Mouse (Mus musculus) forebrain, embryonic 14.5 days (tissue): ENCODE measurements around the gene Elf4. TPM values are rescaled to one million over a fixed set of nuclear protein-coding genes. Genes with fewer than 3 reads are reported as not detected.

Experiments used
- ATAC-seq: fragments of 200-750 bp; cut with Nextera tagmentation; 2 replicates; pipeline ENCODE4 v1.8.0; 2017; ENCODE audit warnings: mild to moderate bottlenecking, moderate library complexity
- DNase-seq: peaks from one replicate; pipeline ENCODE4 v3.0.0-alpha.2; 2015; ENCODE audit warnings: low spot score
- H3K27ac ChIP-seq: fragments of 300-500 bp; sonication (generic); 2 replicates; pipeline ENCODE4 v1.5.1; 2014; ENCODE audit warnings: low read depth, mild to moderate bottlenecking, control low read depth, low read length, moderate library complexity
- H3K27me3 ChIP-seq: fragments of 300-500 bp; sonication (generic); replicated peaks from 2 replicates; pipeline ENCODE4 v1.6.1; 2014; ENCODE audit warnings: low read length, control low read depth, mixed read lengths; ENCODE audit not compliant: control insufficient read depth, insufficient read depth
- H3K36me3 ChIP-seq: fragments of 300-500 bp; sonication (generic); 2 replicates; pipeline ENCODE4 v1.6.1; 2014; ENCODE audit warnings: low read length, control low read depth; ENCODE audit not compliant: control insufficient read depth, insufficient read depth
- H3K4me1 ChIP-seq: fragments of 300-500 bp; sonication (generic); 2 replicates; pipeline ENCODE4 v1.6.1; 2014; ENCODE audit warnings: antibody characterized with exemption, low read length, control low read depth; ENCODE audit not compliant: control insufficient read depth, insufficient read depth
- H3K4me2 ChIP-seq: fragments of 300-500 bp; sonication (generic); 2 replicates; pipeline ENCODE4 v1.6.1; 2014; ENCODE audit warnings: mild to moderate bottlenecking, control low read depth, low read length
- H3K4me3 ChIP-seq: fragments of 300-500 bp; sonication (generic); 2 replicates; pipeline ENCODE4 v1.5.1; 2014; ENCODE audit warnings: low read depth, low read length, control low read depth
- H3K9ac ChIP-seq: fragments of 300-500 bp; sonication (generic); 2 replicates; pipeline ENCODE4 v1.6.1; 2014; ENCODE audit warnings: mild to moderate bottlenecking, low read length, control low read depth, moderate library complexity
- H3K9me3 ChIP-seq: fragments of 300-500 bp; sonication (generic); replicated peaks from 2 replicates; pipeline ENCODE4 v1.6.1; 2016; ENCODE audit warnings: low read length, control low read depth, mixed read lengths; ENCODE audit not compliant: control insufficient read depth
- WGBS: fragments of 180-500 bp; shearing (Covaris S2); extraction: QIAGEN DNeasy Blood & Tissue Kit; methylation state at CpG from one replicate; pipeline ENCODE4 v1.1.7; 2014; 5-methylcytosine and 5-hydroxymethylcytosine counted together
- polyA plus RNA-seq: library from polyadenylated mRNA; unstranded; fragments of >200 nt; fragmentation: Nextera tagmentation; extraction: Ambion mirVana; gene quantifications from 2 replicates; pipeline ENCODE4 v1.2.1, GENCODE M21; 2014

Gene Elf4
- 0.57 and 0.69 TPM in 2 replicates for polyA plus RNA-seq

DNA sequence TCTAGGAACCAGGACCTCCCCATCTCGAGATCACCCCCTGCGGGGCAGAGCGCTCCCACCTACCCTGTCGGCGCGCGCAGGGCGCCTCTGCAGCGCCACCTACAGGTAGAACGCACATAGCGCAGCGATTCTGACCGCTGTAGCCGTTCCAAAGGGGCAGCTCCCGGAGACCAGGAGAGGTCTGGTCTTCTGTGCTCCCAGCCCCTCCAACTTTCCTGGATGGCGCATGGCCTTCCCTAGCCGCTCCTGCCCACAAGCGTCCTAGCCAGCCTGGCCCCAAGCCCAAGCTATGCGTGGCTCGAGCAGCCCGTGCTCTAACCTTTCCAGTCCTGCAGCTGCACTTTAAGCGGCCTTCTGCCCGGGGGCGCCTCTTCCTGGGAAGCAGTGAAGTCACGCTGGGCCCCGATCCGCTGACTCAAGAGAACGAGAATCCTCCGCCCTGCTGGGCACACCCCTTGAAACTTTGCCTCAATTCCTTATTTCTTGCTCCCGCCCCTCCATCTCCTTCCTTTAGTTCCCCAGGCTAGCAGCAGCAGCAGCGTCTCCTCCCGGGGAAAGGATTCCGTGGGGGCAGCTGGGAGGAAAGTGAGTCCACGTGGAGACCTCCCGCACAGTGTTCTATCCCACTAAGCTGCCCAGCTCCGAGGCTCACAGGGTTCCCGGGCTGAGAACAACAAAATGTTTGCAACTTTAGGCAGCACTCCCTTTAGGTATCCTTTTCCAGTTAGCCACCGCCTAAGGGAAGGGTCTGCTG, at the start of gene Elf4:
TSS of gene Elf4 (minus strand) at position 379 of the 754 bp plus-strand sequence.
- H3K9me3 ChIP-seq = no peaks in the 10 kb centered on the region
- peak within 1 kb of the TSS; percentile 46 for H3K9ac ChIP-seq
- no peaks in the 10 kb centered on the region for H3K4me1 ChIP-seq
- WGBS = 30% methylated on average over 36 of the region's 38 CpGs
- no peaks in the 10 kb centered on the region for H3K27me3 ChIP-seq
- H3K27ac ChIP-seq = no peak within 1 kb of the TSS
- no peaks in the 10 kb centered on the region for H3K36me3 ChIP-seq
- DNase-seq (peak; percentile 61), ATAC-seq (peak; percentile 88)
- H3K4me3 ChIP-seq = peak within 1 kb of the TSS; percentile 25
- peak within 1 kb of the TSS; percentile 57 for H3K4me2 ChIP-seq

DNA sequence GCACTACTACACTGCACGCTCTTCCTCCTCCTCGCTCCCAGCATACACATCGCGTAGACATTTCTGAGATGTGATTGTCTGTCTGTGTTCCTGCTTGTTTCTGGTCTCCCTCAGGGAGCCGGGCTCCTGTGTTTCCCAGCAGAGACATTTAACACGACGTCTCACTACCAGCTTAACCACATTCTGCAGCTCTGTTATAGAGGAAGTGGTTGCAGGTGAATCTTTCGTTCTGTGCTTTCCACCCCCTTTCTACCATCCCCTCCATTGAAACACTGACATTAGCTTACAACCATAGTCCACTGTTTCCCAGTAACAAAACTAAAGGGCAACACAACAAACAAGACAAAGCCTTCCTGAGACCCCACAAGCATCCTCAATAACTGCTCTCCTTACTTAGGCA, 30.8 kb upstream of the Elf4 start:
- Histone ChIP-seq H3K4me1 (no peaks in the 10 kb centered on the region), H3K27me3 (no peaks in the 10 kb centered on the region), H3K36me3 (peaks cover 22% of the 10 kb centered on the region; the same call in 1 of the 2 replicates), H3K9ac (no peak overlapping the region), H3K4me3 (no peak overlapping the region), H3K4me2 (no peak overlapping the region), H3K9me3 (no peaks in the 10 kb centered on the region), H3K27ac (no peak overlapping the region)
- DNase-seq = no peak
- 95% methylated on average over 8 of the region's 8 CpGs for WGBS
- ATAC-seq = no peak

- H3K27me3 ChIP-seq = no peaks in the 10 kb centered on the region
- no peak overlapping the region for H3K4me3 ChIP-seq
- no peak overlapping the region for H3K27ac ChIP-seq
- H3K4me1 ChIP-seq = no peaks in the 10 kb centered on the region
- no peak overlapping the region for H3K4me2 ChIP-seq
- no peak for DNase-seq
- H3K36me3 ChIP-seq = peaks cover 54% of the 10 kb centered on the region
- no peak for ATAC-seq
- 91% methylated on average over 7 of the region's 7 CpGs for WGBS
- H3K9ac ChIP-seq = no peak overlapping the region
- no peaks in the 10 kb centered on the region for H3K9me3 ChIP-seq
Measured at GRCm38 (mm10) chrX:48481687-48482086, 18.8 kb upstream of the Elf4 start.

- Histone ChIP-seq H3K27ac (no peak overlapping the region), H3K9ac (no peak overlapping the region), H3K4me2 (no peak overlapping the region), H3K9me3 (no peaks in the 10 kb centered on the region), H3K4me1 (no peaks in the 10 kb centered on the region), H3K4me3 (no peak overlapping the region), H3K36me3 (peaks cover 57% of the 10 kb centered on the region), H3K27me3 (no peaks in the 10 kb centered on the region)
- no peak for DNase-seq
- 59% methylated on average over 4 of the region's 4 CpGs for WGBS
- no peak for ATAC-seq
Measured at GRCm38 (mm10) chrX:48481095-48481494, 18.2 kb upstream of the Elf4 start.

GRCm38 (mm10) chrX:48467355-48467946, 4.5 kb upstream of the Elf4 start:
- Histone ChIP-seq H3K4me2 (no peak overlapping the region), H3K9ac (no peak overlapping the region), H3K27me3 (no peaks in the 10 kb centered on the region), H3K9me3 (no peaks in the 10 kb centered on the region), H3K27ac (no peak overlapping the region), H3K36me3 (no peaks in the 10 kb centered on the region), H3K4me3 (no peak overlapping the region), H3K4me1 (no peaks in the 10 kb centered on the region)
- WGBS = 77% methylated on average over 3 of the region's 3 CpGs
- DNase-seq = no peak
- ATAC-seq = no peak

GRCm38 (mm10) chrX:48466174-48466573, 3.2 kb upstream of the Elf4 start:
- H3K9ac ChIP-seq = no peak overlapping the region
- H3K4me1 ChIP-seq = no peaks in the 10 kb centered on the region
- 87% methylated on average over 2 of the region's 2 CpGs for WGBS
- no peak for ATAC-seq
- H3K27ac ChIP-seq = no peak overlapping the region
- H3K4me3 ChIP-seq = no peak overlapping the region
- H3K36me3 ChIP-seq = no peaks in the 10 kb centered on the region
- no peaks in the 10 kb centered on the region for H3K9me3 ChIP-seq
- DNase-seq = no peak
- H3K27me3 ChIP-seq = no peaks in the 10 kb centered on the region
- H3K4me2 ChIP-seq = no peak overlapping the region

GRCm38 (mm10) chrX:48464436-48464835, 1.5 kb upstream of the Elf4 start:
- no peak overlapping the region for H3K4me3 ChIP-seq
- no peaks in the 10 kb centered on the region for H3K36me3 ChIP-seq
- no peak overlapping the region for H3K9ac ChIP-seq
- no peaks in the 10 kb centered on the region for H3K4me1 ChIP-seq
- H3K27ac ChIP-seq = no peak overlapping the region
- H3K27me3 ChIP-seq = no peaks in the 10 kb centered on the region
- no peak overlapping the region for H3K4me2 ChIP-seq
- no peaks in the 10 kb centered on the region for H3K9me3 ChIP-seq
- ATAC-seq (no peak), DNase-seq (no peak)
- 89% methylated on average over 6 of the region's 6 CpGs for WGBS

- Histone ChIP-seq H3K27ac (no peak overlapping the region), H3K9me3 (no peaks in the 10 kb centered on the region), H3K9ac (no peak overlapping the region), H3K27me3 (no peaks in the 10 kb centered on the region), H3K4me1 (no peaks in the 10 kb centered on the region), H3K4me3 (no peak overlapping the region), H3K4me2 (no peak overlapping the region), H3K36me3 (no peaks in the 10 kb centered on the region)
- WGBS = 87% methylated on average over 4 of the region's 4 CpGs
- no peak for DNase-seq
- no peak for ATAC-seq
Measured at GRCm38 (mm10) chrX:48463636-48464035, 704 bp upstream of the Elf4 start.

DNA sequence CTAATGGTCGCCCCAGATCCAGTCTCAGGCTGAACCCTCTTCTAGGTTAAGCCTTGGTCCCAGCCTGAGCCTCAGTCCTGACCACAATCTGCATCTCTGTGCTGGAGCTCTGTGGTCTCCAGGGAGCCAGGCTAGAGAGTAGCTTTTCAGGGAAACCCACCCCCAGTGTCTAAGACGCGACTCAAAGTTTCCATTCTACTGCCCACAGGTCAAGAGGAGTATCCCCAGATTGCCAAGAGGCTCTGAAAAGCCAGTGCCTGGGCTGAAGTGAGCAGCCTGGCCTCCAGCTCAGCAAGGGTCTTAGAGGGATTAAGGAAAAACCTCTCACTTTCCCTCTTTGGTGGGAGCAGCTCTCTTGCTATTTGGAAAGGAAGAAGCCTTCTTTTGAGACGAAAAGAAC, 635 bp downstream of the Elf4 start:
- ATAC-seq (peak; percentile 37; the same call in 1 of the 2 replicates), DNase-seq (no peak)
- 30% methylated on average over 4 of the region's 4 CpGs for WGBS
- Histone ChIP-seq H3K36me3 (no peaks in the 10 kb centered on the region), H3K4me3 (peak overlapping the region; percentile 25), H3K9ac (no peak overlapping the region), H3K4me1 (no peaks in the 10 kb centered on the region), H3K27ac (no peak overlapping the region), H3K9me3 (no peaks in the 10 kb centered on the region), H3K4me2 (peak overlapping the region; percentile 57), H3K27me3 (no peaks in the 10 kb centered on the region)
